Mouse (Mus musculus): ENCODE data around the gene Mrln. TPM values are rescaled to one million over a fixed set of nuclear protein-coding genes. Genes with fewer than 3 reads are reported as not detected.

The Mrln gene
- polyA plus RNA-seq, 1 experiment, result 13.1 TPM

DNA sequence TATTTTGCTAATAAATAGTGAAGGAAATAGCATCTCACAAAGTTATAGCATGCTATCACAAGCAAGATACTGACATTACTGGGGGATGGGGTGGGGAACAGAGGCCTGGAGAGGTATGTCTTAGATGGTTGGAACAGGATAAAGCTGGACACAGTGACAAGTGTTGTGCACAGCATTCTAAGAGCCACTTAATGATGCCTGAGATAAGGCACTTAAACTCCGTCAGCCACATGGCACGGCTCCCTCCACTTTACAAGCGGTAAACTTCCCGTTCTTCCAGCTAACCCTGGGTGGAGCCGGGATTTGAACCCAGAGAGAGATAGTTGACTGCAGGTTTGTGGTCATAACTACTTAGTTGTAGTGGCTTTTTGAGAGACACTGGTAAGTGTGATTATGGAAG, 38.0 kb upstream of the Mrln start:
- no peak overlapping the region for H3K4me3 ChIP-seq (replicated peaks; ENCODE audit: insufficient read depth, low read depth, low read length)
- 94% methylated on average over 5 of the region's 5 CpGs for WGBS
- no peak overlapping the region for H3K27ac ChIP-seq (ENCODE audit: insufficient read depth, low read length)
- TF ChIP-seq CTCF (IDR thresholded peaks at IDR 0.05; ENCODE audit: borderline replicate concordance, insufficient read depth, low read depth, low read length) (no peak), POLR2A (IDR thresholded peaks at IDR 0.05; ENCODE audit: borderline replicate concordance, insufficient read depth, low read length) (no peak)
- no peak for DNase-seq
- H3K27me3 ChIP-seq (ENCODE audit: control insufficient read depth, insufficient read depth, low read length), result no peaks in the 10 kb centered on the region
- H3K4me1 ChIP-seq (ENCODE audit: control insufficient read depth, insufficient read depth, low read length), result peaks cover 24% of the 10 kb centered on the region

DNA sequence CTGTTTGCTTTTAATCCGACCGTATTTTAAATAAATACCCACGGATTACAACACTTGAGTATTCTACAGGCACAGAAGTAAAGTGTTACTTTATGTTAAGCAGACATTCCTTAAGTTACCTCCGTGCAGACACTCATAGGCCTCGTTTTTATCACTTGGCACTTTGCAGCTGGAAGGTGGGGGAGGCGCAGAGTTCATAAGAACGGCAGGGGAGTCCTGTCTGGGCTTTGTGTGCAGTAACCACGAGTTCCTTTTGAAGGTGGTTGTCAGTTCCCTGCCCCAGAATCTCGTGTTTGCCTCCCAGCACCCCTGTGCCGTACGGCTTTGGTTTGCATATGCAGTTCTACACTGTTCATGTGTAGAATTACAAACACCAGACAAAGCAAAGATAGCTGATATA, 36.8 kb upstream of the Mrln start:
- TF ChIP-seq POLR2A (IDR thresholded peaks at IDR 0.05; ENCODE audit: borderline replicate concordance, insufficient read depth, low read length), result no peak
- TF ChIP-seq CTCF (IDR thresholded peaks at IDR 0.05; ENCODE audit: borderline replicate concordance, insufficient read depth, low read depth, low read length), result no peak

DNA sequence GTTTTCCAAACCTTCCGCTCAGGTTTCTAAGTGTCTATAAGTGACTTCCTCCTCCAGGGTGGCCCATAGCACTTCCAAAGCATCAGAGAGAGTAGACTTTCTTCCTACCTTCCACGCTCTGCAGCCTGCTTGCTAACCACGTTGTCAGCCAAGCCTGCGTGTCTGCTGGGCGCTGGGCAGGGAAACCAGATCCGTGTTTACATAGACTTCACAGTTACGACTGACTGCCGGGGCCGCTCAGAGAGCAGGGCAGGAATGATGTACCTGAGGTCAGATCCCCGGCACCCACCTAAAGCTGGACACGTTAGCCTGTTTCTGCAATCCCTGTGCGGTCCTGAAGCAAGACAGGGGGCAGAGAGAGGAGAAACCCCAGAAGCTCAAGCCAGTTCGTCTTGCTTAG, 36.1 kb upstream of the Mrln start:
- peaks cover 22% of the 10 kb centered on the region for H3K4me1 ChIP-seq (ENCODE audit: control insufficient read depth, insufficient read depth, low read length)
- no peak overlapping the region for H3K27ac ChIP-seq (ENCODE audit: insufficient read depth, low read length)
- TF ChIP-seq CTCF (IDR thresholded peaks at IDR 0.05; ENCODE audit: borderline replicate concordance, insufficient read depth, low read depth, low read length), result no peak
- no peak for TF ChIP-seq POLR2A (IDR thresholded peaks at IDR 0.05; ENCODE audit: borderline replicate concordance, insufficient read depth, low read length)
- H3K4me3 ChIP-seq (replicated peaks; ENCODE audit: insufficient read depth, low read depth, low read length), result no peak overlapping the region
- no peaks in the 10 kb centered on the region for H3K27me3 ChIP-seq (ENCODE audit: control insufficient read depth, insufficient read depth, low read length)
- no peak for DNase-seq
- WGBS, result 91% methylated on average over 13 of the region's 13 CpGs

More for the DNA sequence above, 36.8 kb upstream of the Mrln start:
- H3K27me3 ChIP-seq (ENCODE audit: control insufficient read depth, insufficient read depth, low read length), result no peaks in the 10 kb centered on the region
- DNase-seq, result no peak
- H3K27ac ChIP-seq (ENCODE audit: insufficient read depth, low read length), result no peak overlapping the region
- peaks cover 19% of the 10 kb centered on the region for H3K4me1 ChIP-seq (ENCODE audit: control insufficient read depth, insufficient read depth, low read length)
- WGBS, result 79% methylated on average over 11 of the region's 11 CpGs
- no peak overlapping the region for H3K4me3 ChIP-seq (replicated peaks; ENCODE audit: insufficient read depth, low read depth, low read length)

DNA sequence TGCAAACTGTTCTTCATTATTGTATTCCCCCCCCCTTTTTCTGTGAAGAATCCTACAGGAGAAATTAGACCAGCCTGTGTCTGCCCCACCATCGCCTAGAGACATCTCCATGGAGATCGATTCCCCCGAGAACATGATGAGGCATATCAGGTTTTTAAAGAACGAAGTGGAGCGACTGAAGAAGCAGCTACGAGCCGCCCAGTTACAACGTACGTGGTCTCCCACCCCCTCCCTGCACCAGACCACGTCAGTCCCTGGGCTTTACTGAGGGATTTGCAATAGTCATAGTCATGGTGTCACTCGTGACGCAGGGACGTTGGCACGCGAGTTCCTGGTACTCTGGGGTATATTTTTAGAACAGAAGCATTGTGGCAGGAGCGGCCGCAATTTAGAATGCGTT, 35.4 kb upstream of the Mrln start:
- Histone ChIP-seq H3K4me1 (ENCODE audit: control insufficient read depth, insufficient read depth, low read length) (peaks cover 20% of the 10 kb centered on the region), H3K27me3 (ENCODE audit: control insufficient read depth, insufficient read depth, low read length) (no peaks in the 10 kb centered on the region), H3K4me3 (replicated peaks; ENCODE audit: insufficient read depth, low read depth, low read length) (no peak overlapping the region), H3K27ac (ENCODE audit: insufficient read depth, low read length) (no peak overlapping the region)
- DNase-seq, result no peak
- TF ChIP-seq CTCF (IDR thresholded peaks at IDR 0.05; ENCODE audit: borderline replicate concordance, insufficient read depth, low read depth, low read length) (no peak), POLR2A (IDR thresholded peaks at IDR 0.05; ENCODE audit: borderline replicate concordance, insufficient read depth, low read length) (no peak)
- WGBS, result 54% methylated on average over 18 of the region's 18 CpGs

DNA sequence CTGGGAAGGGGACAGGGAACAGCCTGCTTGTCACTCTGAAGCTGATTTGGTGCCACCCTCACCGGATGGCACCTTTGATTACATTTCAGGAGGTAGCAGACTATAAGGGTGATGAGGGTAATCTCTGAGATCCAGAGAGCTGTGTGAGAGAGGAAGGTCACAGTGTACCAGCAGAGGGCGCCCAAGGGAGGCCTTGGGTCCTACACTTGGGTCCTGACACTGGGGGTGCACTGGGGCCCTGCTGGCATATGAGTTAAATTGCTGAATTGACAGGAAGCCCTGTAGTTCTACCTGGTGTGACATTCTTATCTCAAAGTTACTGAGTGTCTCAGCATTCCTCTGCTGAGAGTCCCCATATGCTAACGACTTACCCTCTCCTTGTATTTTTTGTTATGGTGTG, 31.1 kb upstream of the Mrln start:
- Histone ChIP-seq H3K27ac (ENCODE audit: insufficient read depth, low read length) (no peak overlapping the region), H3K4me3 (replicated peaks; ENCODE audit: insufficient read depth, low read depth, low read length) (no peak overlapping the region), H3K4me1 (ENCODE audit: control insufficient read depth, insufficient read depth, low read length) (peaks cover 7% of the 10 kb centered on the region), H3K27me3 (ENCODE audit: control insufficient read depth, insufficient read depth, low read length) (no peaks in the 10 kb centered on the region)
- TF ChIP-seq POLR2A (IDR thresholded peaks at IDR 0.05; ENCODE audit: borderline replicate concordance, insufficient read depth, low read length) (no peak), CTCF (IDR thresholded peaks at IDR 0.05; ENCODE audit: borderline replicate concordance, insufficient read depth, low read depth, low read length) (peak; percentile 84)
- peak; percentile 57 to 74 for DNase-seq
- 57% methylated on average over 3 of the region's 3 CpGs for WGBS

DNA sequence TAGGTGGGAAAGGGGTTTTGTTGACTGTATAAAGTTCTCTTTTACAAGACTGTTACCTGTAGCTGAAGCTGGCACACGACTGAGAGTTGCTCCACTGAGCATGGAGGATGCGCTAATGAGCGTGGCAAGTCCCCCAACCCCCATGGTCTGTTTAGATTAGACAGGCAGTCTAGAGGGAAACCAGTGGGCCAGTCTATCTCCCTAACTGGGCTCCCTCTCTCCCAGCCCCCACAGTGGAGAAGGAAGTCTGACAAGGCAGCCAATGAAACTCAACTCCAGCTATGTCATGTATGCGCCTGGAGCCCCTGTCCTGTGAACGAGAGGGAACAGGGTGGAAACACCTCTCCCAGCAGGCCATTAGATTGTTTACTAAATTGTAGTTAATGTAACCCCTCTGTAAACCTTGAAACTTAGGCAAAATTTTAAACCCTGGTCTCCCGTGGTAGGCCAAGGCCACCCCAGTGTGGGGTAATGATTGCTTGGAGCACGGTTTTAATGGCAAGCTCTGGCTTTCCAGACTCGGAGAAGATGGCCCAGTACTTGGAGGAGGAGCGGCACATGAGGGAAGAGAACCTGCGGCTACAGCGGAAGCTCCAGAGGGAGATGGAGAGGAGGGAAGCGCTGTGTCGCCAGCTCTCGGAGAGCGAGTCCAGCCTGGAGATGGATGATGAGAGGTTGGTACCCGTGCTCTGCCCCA, 29.8 kb upstream of the Mrln start:
- 80% methylated on average over 16 of the region's 16 CpGs for WGBS

DNA sequence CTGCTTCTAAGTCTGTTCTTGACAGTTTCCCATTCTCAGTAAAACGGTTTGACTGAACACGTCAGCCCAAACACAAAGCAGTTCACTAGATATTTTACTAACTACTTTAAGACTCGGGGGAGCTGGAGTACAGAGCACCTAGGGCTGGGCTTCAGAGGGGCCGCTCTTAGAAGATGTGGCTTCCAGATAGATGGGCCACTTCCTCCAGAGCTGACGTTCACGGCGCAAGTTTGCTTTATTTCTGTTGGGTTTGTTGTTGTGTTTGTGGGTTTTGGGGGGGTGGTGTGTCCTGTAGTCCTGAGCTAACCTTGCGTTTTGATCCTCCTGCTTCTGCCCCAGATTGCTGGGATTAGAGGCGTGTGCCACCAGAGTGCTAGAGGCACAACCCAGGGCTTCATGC, 23.7 kb upstream of the Mrln start:
- H3K27ac ChIP-seq (ENCODE audit: insufficient read depth, low read length), result no peak overlapping the region
- TF ChIP-seq POLR2A (IDR thresholded peaks at IDR 0.05; ENCODE audit: borderline replicate concordance, insufficient read depth, low read length) (no peak), CTCF (IDR thresholded peaks at IDR 0.05; ENCODE audit: borderline replicate concordance, insufficient read depth, low read depth, low read length) (no peak)
- DNase-seq, result no peak
- H3K4me3 ChIP-seq (replicated peaks; ENCODE audit: insufficient read depth, low read depth, low read length), result no peak overlapping the region
- no peaks in the 10 kb centered on the region for H3K27me3 ChIP-seq (ENCODE audit: control insufficient read depth, insufficient read depth, low read length)
- WGBS, result 95% methylated on average over 9 of the region's 9 CpGs
- peaks cover 8% of the 10 kb centered on the region for H3K4me1 ChIP-seq (ENCODE audit: control insufficient read depth, insufficient read depth, low read length)

More for the DNA sequence above, 29.8 kb upstream of the Mrln start:
- TF ChIP-seq CTCF (IDR thresholded peaks at IDR 0.05; ENCODE audit: borderline replicate concordance, insufficient read depth, low read depth, low read length) (no peak), POLR2A (IDR thresholded peaks at IDR 0.05; ENCODE audit: borderline replicate concordance, insufficient read depth, low read length) (no peak)
- no peak for DNase-seq
- H3K4me3 ChIP-seq (replicated peaks; ENCODE audit: insufficient read depth, low read depth, low read length), result no peak overlapping the region
- H3K27me3 ChIP-seq (ENCODE audit: control insufficient read depth, insufficient read depth, low read length), result no peaks in the 10 kb centered on the region
- no peak overlapping the region for H3K27ac ChIP-seq (ENCODE audit: insufficient read depth, low read length)
- peaks cover 3% of the 10 kb centered on the region; the same call in 1 of the 2 replicates for H3K4me1 ChIP-seq (ENCODE audit: control insufficient read depth, insufficient read depth, low read length)

DNA sequence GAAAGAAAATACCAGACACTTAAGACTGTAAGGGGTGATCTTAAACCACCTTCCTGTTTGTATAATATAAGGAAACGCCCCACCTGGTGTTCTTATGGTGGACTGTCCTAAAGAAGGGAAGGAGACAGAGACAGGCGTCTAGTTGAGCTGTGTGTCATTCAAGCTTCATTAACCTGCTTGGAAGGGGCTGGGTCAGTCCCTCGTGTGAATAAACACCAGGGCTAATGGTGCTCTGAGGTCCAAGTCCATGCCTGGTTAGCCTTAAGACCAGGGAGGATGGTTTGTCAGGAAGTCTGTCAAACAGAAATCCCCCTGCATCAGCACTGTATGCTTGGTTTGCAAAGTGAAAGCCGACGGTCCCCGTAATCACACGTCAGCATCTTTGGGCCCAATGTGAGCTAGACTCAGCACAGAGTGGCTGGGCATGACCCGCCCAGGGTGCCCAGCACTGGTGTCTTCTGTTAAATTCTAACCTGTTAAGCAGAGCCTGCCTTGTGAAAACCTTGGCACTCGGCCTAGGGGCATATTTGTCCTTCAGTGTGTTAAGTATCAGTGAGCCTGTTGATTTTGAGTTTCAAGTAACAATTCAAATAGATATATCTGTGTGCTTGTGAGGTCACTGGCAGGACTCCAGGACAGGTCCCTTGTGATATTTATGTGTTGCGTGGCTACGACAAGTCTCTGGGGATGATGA, 23.0 kb upstream of the Mrln start:
- H3K4me3 ChIP-seq (replicated peaks; ENCODE audit: insufficient read depth, low read depth, low read length), result no peak overlapping the region
- no peak overlapping the region for H3K27ac ChIP-seq (ENCODE audit: insufficient read depth, low read length)
- 79% methylated on average over 11 of the region's 11 CpGs for WGBS
- TF ChIP-seq POLR2A (IDR thresholded peaks at IDR 0.05; ENCODE audit: borderline replicate concordance, insufficient read depth, low read length) (no peak), CTCF (IDR thresholded peaks at IDR 0.05; ENCODE audit: borderline replicate concordance, insufficient read depth, low read depth, low read length) (no peak)
- H3K27me3 ChIP-seq (ENCODE audit: control insufficient read depth, insufficient read depth, low read length), result no peaks in the 10 kb centered on the region
- no peak for DNase-seq
- H3K4me1 ChIP-seq (ENCODE audit: control insufficient read depth, insufficient read depth, low read length), result peaks cover 8% of the 10 kb centered on the region
